Comparison of ENCODE assay signal across 9 mouse cellular contexts in the genomic region with DNA sequence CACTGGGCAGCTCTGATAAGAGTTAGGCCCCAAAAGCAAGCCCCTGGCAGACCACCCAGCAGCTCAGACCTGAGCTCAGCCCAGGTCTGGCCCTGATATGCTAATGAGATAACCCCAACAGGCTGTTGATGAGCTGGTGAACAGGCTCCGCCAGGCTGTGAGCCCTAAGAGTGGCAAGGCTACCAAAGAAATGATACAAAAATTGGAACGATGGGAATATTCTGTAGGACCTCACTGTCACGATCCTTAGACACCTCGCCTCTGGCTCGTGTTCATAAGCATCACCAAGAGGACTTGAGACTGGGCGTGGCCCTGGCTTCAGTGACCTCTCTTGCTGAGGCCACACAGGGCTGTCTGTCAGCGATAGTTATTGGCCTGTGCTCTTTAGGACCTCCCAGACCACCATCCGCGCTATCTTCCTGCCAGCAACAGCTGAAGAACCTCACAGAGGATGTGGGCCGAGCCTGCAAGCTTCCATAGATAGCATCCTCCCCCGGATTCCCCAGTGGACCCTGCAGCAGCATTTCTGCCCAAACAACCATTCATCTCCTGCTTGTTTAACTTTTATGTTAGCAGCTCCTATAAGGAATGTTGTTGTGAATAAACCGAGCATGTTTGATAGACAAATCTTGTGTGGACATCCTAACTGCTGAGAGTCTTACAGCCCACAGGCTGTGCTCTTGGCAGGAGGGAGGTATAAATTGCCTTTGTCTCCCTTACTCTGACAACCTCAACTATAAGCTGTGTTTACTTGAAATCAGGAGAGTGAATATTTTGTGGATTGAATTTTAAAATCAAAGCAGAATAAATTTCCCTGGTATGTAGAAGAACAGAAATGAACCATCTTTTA. TPM values are rescaled to one million over a fixed set of nuclear protein-coding genes. Genes with fewer than 3 reads are reported as not detected.
DNase-seq lines count a peak whose midpoint lies in the region; ATAC-seq and TF ChIP-seq lines count a peak whose summit lies in the region.
"Had no signal": no experiment of that assay in that cellular context is flagged by ENCODE, and none has a peak within 500 bp of the region (broad histone marks: within the 10 kb centered on the region; RNA-seq: fewer than 3 reads in every experiment).

No protein-coding gene starts in this region.

- TF ChIP-seq CTCF in kidney, adult 2 months (conservative IDR thresholded peaks at IDR 0.05; ENCODE audit: insufficient read depth, insufficient read length, low read depth, low read length) = no peak

- H3K9ac ChIP-seq in heart, embryonic 12.5 days = no peak overlapping the region
- no peak overlapping the region for H3K9ac ChIP-seq in midbrain, embryonic 15.5 days

- peak; percentile 14 for DNase-seq in kidney, adult 2 months
- no peak for DNase-seq in kidney, adult 11 months
- DNase-seq in c-Kit-positive CD71-negative TER-119-negative erythroid progenitor cells, embryonic 14.5 days (ENCODE audit: low read depth) = peak; percentile 51
- peak; percentile 81 to 88 for DNase-seq in kidney, postnatal 4 days
- no peak for DNase-seq in layer of hippocampus, adult 9-11 months
- DNase-seq in thymus, postnatal 36 days = no peak

- H3K27ac ChIP-seq in kidney, adult 2 months (ENCODE audit: insufficient read depth, low read depth, low read length) = no peak overlapping the region
- H3K27ac ChIP-seq in heart, embryonic 12.5 days (ENCODE audit: poor library complexity, severe bottlenecking) = peak overlapping the region; percentile 19; the same call in 1 of the 2 replicates
- 0 out of 2 replicates have a peak overlapping the region, but pooled peaks have one; percentile 17 for H3K27ac ChIP-seq in midbrain, embryonic 15.5 days

- H3K9me3 ChIP-seq in heart, embryonic 12.5 days (replicated peaks) = no peaks in the 10 kb centered on the region
- no peaks in the 10 kb centered on the region for H3K9me3 ChIP-seq in midbrain, embryonic 15.5 days

- no peak for TF ChIP-seq POLR2A in kidney, adult 2 months (IDR thresholded peaks at IDR 0.05; ENCODE audit: low read depth, low read length)

- peak; percentile 86 for ATAC-seq in heart, embryonic 12.5 days (ENCODE audit: insufficient number of reproducible peaks, low FRiP score)
- 0 out of 2 replicates have a peak, but pooled peaks have one; percentile 44 for ATAC-seq in midbrain, embryonic 15.5 days (replicated peaks)

- WGBS in kidney, adult 2 months = 22% methylated on average over 12 of the region's 12 CpGs
- 7% methylated on average over 12 of the region's 12 CpGs for WGBS in heart, embryonic 12.5 days
- 21% methylated on average over 12 of the region's 12 CpGs for WGBS in midbrain, embryonic 15.5 days

- no peaks in the 10 kb centered on the region for H3K36me3 ChIP-seq in kidney, adult 2 months (ENCODE audit: control insufficient read depth, insufficient read depth, low read length)
- H3K36me3 ChIP-seq in heart, embryonic 12.5 days = no peaks in the 10 kb centered on the region
- H3K36me3 ChIP-seq in midbrain, embryonic 15.5 days (replicated peaks) = no peaks in the 10 kb centered on the region

- no peaks in the 10 kb centered on the region for H3K27me3 ChIP-seq in kidney, adult 2 months (replicated peaks; ENCODE audit: control insufficient read depth, insufficient read depth, low read length)
- H3K27me3 ChIP-seq in heart, embryonic 12.5 days (replicated peaks) = no peaks in the 10 kb centered on the region
- H3K27me3 ChIP-seq in midbrain, embryonic 15.5 days (replicated peaks) = no peaks in the 10 kb centered on the region

- no peaks in the 10 kb centered on the region; the same call in 1 of the 2 replicates for H3K4me1 ChIP-seq in kidney, adult 2 months (ENCODE audit: control insufficient read depth, insufficient read depth, low read length)
- peaks cover 43% of the 10 kb centered on the region for H3K4me1 ChIP-seq in heart, embryonic 12.5 days (replicated peaks)
- H3K4me1 ChIP-seq in midbrain, embryonic 15.5 days = peaks cover 21% of the 10 kb centered on the region

- H3K4me2 ChIP-seq in heart, embryonic 12.5 days = peak overlapping the region; percentile 46
- no peak overlapping the region for H3K4me2 ChIP-seq in midbrain, embryonic 15.5 days

- H3K4me3 ChIP-seq in kidney, adult 2 months (ENCODE audit: insufficient read depth, low read depth, low read length) = no peak overlapping the region
- no peak overlapping the region for H3K4me3 ChIP-seq in heart, embryonic 12.5 days
- no peak overlapping the region for H3K4me3 ChIP-seq in midbrain, embryonic 15.5 days

RNA-seq across cellular contexts. Expression of a gene that starts 17.0 kb away (rescaled TPM):
- 0.09 and 0.22 TPM in 2 replicates for polyA plus RNA-seq in kidney, adult 2 months (2012; rRNA removed)
- not detected in 2 replicates for polyA plus RNA-seq in heart, embryonic 12.5 days (2016; fragmentation: Nextera tagmentation; extraction: Ambion mirVana)
- polyA plus RNA-seq in midbrain, embryonic 15.5 days (2015; fragmentation: Nextera tagmentation; extraction: Ambion mirVana) = not detected in 2 replicates
- polyA plus RNA-seq: neural tube, embryonic 14.5 days had no signal

RNA-seq across cellular contexts. Expression of a gene that starts 17.9 kb away (rescaled TPM):
- 10.4 and 11.1 TPM in 2 replicates for polyA plus RNA-seq in kidney, adult 2 months (2012; rRNA removed)
- polyA plus RNA-seq in heart, embryonic 12.5 days (2016; fragmentation: Nextera tagmentation; extraction: Ambion mirVana) = 15.2 and 15.4 TPM in 2 replicates
- 18.1 and 18.6 TPM in 2 replicates for polyA plus RNA-seq in midbrain, embryonic 15.5 days (2015; fragmentation: Nextera tagmentation; extraction: Ambion mirVana)

Comparison
In these comparisons a context has a peak if more than half of its experiments do, and no peak if none do; other contexts are left out.
1. DNase-seq: peak in kidney, adult 2 months (single experiment), c-Kit-positive CD71-negative TER-119-negative erythroid progenitor cells, embryonic 14.5 days (single experiment) and kidney, postnatal 4 days (2 of 2); none in kidney, adult 11 months (single experiment), layer of hippocampus, adult 9-11 months (single experiment) and thymus, postnatal 36 days (0 of 2).